Mouse (Mus musculus) brain, adult 2 months (tissue): ENCODE results near the gene Rhbg.

Source experiments
- DNase-seq: peaks from one replicate; pipeline ENCODE4 v3.0.0; 2011; ENCODE audit warnings: low read depth, low spot score

Gene Rhbg

GRCm38 (mm10) chr3:88208226-88208720, 46.2 kb downstream of the Rhbg start:
- no peak for DNase-seq

- DNase-seq: no peak
Observed at GRCm38 (mm10) chr3:88207451-88208100, 46.9 kb downstream of the Rhbg start.

GRCm38 (mm10) chr3:88206901-88207371, 47.6 kb downstream of the Rhbg start:
- peak; percentile 89 for DNase-seq

- no peak for DNase-seq
Observed at GRCm38 (mm10) chr3:88206500-88206899, 48.0 kb downstream of the Rhbg start.

GRCm38 (mm10) chr3:88205563-88206491, 48.7 kb downstream of the Rhbg start:
- DNase-seq: peak; percentile 63

- DNase-seq: no peak
Observed at GRCm38 (mm10) chr3:88205176-88205562, 49.3 kb downstream of the Rhbg start.

- DNase-seq: peak; percentile 77
Observed at GRCm38 (mm10) chr3:88204751-88205150, 49.8 kb downstream of the Rhbg start.

GRCm38 (mm10) chr3:88203999-88204700, 50.4 kb downstream of the Rhbg start:
- no peak for DNase-seq

GRCm38 (mm10) chr3:88203456-88203855, 51.1 kb downstream of the Rhbg start:
- DNase-seq: no peak

- no peak for DNase-seq
Observed at GRCm38 (mm10) chr3:88202986-88203385, 51.5 kb downstream of the Rhbg start.

- DNase-seq: no peak
Observed at GRCm38 (mm10) chr3:88201640-88202039, 52.9 kb downstream of the Rhbg start.

GRCm38 (mm10) chr3:88200972-88201330, 53.6 kb downstream of the Rhbg start:
- DNase-seq: no peak

- DNase-seq: no peak
Observed at GRCm38 (mm10) chr3:88200161-88200971, 54.1 kb downstream of the Rhbg start.

- no peak for DNase-seq
Observed at GRCm38 (mm10) chr3:88199541-88200110, 54.9 kb downstream of the Rhbg start.

GRCm38 (mm10) chr3:88198505-88199020, 55.9 kb downstream of the Rhbg start:
- no peak for DNase-seq

GRCm38 (mm10) chr3:88197741-88198504, 56.6 kb downstream of the Rhbg start:
- no peak for DNase-seq
